Mouse (Mus musculus) v-Abl transformed pro-B cells (cell line): ENCODE data around the gene Gpx4.
"Not testable (repeated sequence)": the region's sequence is repeated elsewhere in the genome, so short reads cannot be mapped to it uniquely, and the experiment has no call there.

ENCODE experiments used
- in situ Hi-C, 2 experiments: fragments of 400-800 bp; cut with MboI; formaldehyde crosslinking; loops; one replicate each; pipeline ENCODE4 v1.15.1; 2025; ENCODE audit not compliant: unreplicated experiment in 2 of 2

The Gpx4 gene

DNA sequence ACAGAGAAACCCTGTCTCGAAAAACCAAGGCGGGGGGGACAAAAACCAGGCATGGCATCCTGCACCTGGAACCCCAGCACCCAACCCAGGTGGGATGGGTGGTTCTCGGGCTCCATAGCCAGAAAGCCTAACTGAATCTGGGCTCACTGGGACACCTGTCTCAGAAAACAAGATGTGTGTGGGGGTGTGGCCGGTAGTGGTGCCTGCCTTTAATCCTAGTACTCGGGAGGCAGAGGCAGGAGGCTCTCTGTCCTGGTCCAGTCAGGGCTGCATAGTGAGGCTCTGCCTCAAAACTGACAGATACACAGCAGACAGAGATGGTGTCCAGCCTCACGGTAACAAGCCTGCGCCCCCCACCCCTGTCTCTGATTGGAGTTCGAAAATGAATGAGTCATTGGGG is 24.2 kb upstream of the Gpx4 start:
- in situ Hi-C loops: no loop called here

DNA sequence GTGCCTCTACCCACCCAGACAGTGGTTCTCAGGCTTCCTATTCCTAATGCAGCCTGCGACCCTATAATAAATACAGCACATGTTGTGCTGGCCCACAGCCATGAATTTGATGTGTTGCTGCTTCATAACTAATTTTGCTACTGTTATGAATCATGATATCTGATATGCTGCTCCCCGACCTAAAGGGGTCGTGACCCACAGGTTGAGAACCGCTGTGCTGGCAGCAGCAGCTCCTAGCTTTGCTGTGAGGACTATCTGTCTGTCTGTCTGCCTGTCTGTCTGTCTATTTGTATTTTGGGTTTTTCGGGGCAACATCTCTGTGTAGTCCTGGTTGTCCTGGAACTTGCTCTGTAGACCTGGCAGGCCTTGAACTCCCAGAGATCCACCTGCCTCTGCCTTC is 23.2 kb upstream of the Gpx4 start:
- in situ Hi-C loops: no loop called here

DNA sequence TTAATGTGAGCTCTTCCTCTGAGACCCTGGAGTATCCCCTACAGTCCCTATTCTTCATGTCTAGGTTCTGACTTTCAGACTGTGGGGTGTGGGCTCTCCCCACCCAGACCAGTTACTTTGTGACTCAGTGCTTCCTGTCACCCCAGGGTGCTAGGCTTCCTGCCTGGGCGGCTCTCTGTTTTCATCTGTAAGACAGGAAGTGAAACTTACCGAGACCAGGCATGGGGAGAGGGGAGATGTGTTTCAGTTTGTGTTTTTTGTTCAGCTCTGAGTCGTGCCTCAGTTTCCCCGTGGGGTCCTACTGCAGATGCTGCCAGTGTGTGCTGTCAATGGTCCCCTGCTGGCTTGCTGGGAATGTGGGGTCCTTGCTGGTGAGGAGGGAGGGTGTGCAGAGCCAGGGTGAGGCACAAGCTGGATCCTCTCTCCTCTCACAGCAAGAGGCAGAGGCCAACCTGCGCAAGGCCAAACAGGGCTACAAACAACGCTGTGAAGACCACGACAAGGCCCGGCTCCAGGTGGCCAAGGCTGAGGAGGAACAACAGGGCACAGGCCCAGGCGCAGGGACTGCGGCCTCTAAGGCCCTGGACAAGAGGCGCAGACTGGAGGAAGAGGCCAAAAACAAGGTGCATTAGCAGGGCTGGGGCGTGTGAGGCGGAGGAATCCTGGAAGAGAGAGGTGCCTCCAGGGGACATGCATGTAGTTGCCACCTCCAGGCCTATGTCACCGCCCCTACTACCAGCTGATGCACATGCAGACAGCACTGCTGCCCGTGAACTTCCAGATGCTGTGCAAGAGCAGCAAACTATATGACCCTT is 22.5 kb upstream of the Gpx4 start:
- in situ Hi-C loops: no loop called here

- in situ Hi-C loops: no loop called here
Measured at GRCm38 (mm10) chr10:80025044-80025347, 22.0 kb upstream of the Gpx4 start.

GRCm38 (mm10) chr10:80025463-80025862 is 21.5 kb upstream of the Gpx4 start:
- in situ Hi-C loops: no loop called here

DNA sequence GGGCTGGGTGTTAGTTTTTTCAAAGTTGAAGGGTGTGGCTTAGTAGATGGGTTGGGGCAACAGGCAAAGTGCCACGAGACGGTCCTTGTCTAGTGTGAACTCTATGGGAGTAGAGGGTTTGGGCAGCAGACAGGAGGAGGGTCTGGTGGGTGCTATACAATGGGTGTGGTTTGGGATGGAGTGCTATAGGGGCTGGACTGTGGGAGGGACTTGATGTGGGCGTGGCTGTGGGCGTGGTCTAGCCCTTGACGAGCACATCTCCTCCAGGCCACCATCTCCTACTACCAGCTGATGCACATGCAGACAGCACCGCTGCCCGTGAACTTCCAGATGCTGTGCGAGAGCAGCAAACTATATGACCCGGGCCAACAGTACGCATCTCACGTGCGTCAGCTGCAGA is 21.1 kb upstream of the Gpx4 start:
- in situ Hi-C loops: no loop called here

DNA sequence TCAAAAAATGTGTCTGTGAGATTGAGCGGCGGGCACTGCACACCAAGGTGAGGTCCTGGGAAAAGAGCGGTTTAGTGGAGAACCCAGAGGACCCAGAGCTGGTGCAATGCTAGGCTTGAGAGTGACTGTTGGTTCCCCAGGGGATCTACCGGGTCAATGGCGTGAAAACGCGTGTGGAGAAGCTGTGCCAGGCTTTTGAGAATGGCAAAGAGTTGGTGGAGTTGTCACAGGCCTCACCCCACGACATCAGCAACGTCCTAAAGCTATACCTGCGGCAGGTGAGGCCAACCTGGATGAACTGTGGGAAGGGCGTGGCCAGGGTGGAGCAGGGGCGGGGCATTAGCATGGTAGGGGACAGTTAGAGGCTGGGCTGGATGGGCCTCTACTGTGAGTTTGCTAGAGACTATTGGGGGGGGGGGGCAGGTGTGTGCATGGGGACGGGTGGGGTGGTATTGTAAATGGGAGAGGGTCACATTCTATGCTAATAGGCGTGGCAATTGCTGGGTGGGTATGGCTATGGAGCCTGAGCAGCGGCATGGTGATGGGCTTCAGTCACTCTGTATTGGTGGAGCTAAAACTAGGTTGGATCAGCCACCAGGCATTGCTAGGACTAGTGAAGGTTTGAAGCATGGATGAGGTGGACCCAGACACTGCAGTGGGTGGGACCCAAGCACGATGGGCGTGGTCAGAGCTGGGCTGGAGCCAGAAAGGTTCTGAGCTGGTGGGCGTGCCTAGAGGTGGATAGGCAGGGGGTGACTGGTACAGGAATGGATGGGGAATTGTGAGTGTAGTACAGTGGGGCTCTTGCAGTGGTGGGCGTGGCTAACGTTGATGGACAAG is 19.1 kb upstream of the Gpx4 start:
- in situ Hi-C loops: no loop called here

- in situ Hi-C loops: no loop called here
Measured at GRCm38 (mm10) chr10:80028521-80028846, 18.5 kb upstream of the Gpx4 start.

GRCm38 (mm10) chr10:80030191-80030590 is 16.8 kb upstream of the Gpx4 start:
- in situ Hi-C loops: loop anchor here (5.0 kb wide), 1 partner anchor 43 kb away; the partner anchor contains the start of gene Cnn2 (in 2 of the 2)

DNA sequence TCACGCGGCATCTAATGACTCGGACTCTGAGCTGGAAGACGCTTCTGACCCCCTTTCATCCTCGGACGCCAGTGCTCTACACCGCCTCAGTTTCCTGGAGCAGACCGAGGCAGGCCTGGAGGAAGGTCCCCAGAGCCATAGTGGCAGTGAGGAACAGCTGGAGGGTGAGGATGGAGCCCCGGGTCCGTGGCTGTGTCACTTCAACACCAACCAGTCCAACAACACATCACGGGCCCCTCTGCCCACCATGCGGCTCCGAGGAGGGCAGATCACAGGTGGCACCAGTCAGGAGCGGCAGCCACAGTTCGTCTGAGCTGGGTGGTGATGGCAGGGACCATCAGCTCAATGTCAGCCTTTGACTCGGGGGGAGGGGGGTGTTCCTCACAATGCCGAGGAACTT is 16.2 kb upstream of the Gpx4 start:
- in situ Hi-C loops: loop anchor here (5.0 kb wide), 1 partner anchor 43 kb away; the partner anchor contains the start of gene Cnn2 (in 2 of the 2)

DNA sequence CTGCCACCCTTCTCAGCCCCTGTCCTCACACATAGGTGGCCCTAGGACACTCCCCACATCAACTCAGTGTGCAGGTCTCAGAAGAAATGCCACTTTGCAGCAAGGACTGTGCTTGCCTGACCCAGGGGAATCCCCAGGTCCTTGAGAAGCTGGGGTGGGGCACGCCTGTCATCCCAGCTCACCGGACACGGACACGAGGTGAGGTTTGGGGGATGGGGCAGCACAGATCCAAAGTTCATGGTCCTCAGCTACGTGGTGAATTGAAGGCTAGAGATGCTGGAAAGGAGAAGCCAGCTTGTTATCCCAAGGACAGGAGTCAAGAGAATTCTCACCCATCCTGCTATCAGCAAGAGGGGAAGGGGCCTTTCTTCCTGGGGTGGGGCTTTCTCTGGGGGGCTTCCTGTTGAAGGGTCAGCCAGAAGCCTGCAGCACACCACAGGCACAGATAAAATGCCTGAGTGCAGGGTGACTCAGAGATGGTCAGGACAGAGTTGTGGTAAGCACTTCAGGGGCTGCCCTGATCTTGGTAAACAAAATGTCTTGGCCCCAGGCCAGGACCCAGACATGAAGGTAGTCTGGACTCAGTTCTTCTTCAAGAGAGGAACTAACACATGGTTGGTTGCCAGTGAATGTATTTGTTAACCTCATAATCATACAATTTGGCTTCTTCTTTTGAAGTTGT is 14.0 kb upstream of the Gpx4 start:
- in situ Hi-C loops: loop anchor here (5.0 kb wide), 1 partner anchor 46 kb away; the partner anchor contains the start of gene Cnn2 (in 2 of the 2)

DNA sequence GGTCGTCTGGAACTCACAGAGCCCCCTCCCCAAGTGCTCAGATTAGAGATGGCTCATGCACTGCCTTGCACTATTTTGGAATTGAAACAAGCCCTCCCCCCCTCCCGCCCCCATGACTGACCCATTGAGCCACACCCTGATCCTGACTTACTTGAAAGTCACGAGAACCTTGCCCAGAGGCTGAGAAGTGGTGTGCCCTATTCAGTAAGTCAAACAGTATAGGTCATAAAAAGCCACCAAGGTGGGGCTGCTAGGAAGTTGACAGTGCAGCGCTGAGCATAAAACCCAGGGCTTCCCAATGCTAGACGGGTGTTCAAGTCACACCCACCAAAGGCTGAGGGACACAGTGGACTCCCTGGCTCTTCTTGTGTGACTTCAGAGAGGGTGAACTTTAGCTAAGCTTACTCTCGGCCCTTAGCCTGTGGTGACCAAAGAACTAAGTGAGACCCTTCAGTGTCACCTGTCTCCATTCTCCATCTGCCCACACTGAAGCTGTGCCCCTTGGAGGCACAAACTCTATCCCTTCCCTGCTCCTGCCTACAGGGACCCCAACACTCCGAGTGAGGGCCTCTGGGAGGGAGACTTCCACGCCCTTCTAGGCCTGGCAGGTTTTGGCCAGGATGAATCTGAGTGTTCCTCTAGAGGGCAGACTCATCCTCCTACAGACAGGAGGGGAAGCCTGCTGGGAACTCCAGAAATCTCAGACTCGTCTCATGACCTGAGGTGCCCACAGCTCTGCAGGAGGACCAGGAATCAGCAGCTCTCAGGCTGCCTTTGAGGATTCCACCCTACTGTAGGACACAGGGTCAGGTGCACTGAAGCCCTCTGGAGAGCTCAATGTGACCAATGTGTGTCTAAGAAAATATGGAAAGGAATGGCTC is 13.2 kb upstream of the Gpx4 start:
- in situ Hi-C loops: loop anchor here (5.0 kb wide), 1 partner anchor 46 kb away; the partner anchor contains the start of gene Cnn2 (in 2 of the 2)

DNA sequence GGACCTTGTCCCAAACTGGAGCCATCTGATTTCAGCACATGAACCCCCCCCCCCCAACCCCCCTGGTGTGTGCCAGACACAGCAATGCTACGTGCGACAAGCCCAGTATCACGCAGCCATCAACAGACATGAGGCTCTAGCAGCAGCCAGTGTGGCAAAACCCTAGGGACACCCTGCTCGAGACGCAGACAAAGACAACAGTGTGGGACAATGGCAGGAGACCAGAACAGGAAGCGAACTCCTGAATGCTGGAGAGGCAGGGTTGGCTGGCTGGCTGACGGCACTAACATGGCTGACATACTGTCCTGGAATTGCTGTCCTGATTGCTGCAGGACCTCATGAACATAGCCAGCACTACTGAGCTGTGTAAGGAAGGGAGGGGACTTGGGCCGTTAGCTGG is 11.8 kb upstream of the Gpx4 start:
- in situ Hi-C loops: no loop called here

DNA sequence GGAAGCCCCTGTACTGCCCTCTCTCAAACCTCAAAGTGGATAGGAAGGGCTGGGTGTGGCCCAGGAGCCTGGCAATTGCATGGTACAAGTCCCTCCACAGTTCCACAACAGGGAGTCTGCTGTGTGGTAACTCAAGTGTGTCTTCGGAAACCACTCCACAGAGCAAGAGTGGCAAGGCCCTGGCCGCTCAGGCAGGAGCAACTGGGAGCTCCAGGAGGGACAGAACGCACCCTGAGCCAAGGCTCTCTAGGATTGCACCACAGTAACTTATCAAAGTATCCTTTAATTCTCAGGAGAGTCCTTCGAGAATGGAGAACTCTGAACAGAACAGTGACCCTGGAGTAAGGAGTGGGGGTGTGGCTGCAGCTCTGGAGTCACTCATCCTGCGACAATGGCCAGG is 11.3 kb upstream of the Gpx4 start:
- in situ Hi-C loops: no loop called here

DNA sequence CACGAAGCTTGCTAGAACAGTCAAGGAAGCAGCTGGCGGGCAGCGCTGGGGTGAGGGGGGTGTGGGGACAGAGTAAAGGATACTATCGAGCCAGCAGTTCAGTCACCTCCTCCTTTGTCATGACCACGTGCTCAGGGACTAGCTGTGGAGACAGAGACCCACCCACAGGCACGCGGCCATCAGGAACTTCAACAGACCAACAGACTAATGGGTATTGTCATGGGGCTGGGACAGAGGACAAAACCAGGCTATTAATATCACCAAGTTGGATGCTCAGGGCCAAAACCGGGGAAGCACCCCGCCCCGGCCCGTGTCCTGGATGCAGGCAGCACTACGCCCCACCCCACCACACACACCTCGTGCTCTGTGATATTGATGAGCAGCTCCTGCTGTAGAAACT is 10.1 kb upstream of the Gpx4 start:
- in situ Hi-C loops: no loop called here

- in situ Hi-C loops: no loop called here
Measured at GRCm38 (mm10) chr10:80039559-80039979, 7.4 kb upstream of the Gpx4 start, which contains the start of gene Polr2e. Gene Polr2e, minus strand, starts transcription at chr10:80039795.

- in situ Hi-C loops: not testable (repeated sequence)
Measured at GRCm38 (mm10) chr10:80041409-80042060, 5.4 kb upstream of the Gpx4 start.

DNA sequence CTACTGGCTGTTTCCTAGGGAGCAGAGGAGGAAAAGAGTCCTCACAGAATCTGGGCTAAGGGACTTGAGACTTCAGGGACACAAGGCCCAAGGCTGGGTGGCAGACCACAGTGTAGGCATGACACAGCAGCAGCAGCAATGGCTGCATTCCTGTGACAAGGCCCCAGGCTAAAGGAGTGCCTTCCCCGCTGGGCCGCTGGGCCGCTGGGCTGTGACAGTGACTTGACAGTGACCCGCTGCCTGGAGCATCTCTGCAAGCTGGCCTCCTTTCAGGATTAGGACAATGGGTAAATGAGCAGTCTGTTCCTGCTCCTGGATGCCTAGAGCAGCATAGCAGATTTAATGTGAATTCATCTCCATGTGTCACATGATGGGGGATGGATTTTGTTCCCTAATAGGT is 2.9 kb upstream of the Gpx4 start:
- in situ Hi-C loops: no loop called here

GRCm38 (mm10) chr10:80045364-80045763 is 1.6 kb upstream of the Gpx4 start:
- in situ Hi-C loops: not testable (repeated sequence)

- in situ Hi-C loops: no loop called here
Measured at GRCm38 (mm10) chr10:80045766-80046165, 1.2 kb upstream of the Gpx4 start.
